Comparison of ENCODE assay signal across 16 mouse cellular contexts in genomic region chr1:108649588-108650378, GRCm38 (mm10).
DNase-seq lines count a peak whose midpoint lies in the region; ATAC-seq and TF ChIP-seq lines count a peak whose summit lies in the region.
"Had no signal": no experiment of that assay in that cellular context is flagged by ENCODE, and none has a peak within 500 bp of the region (broad histone marks: within the 10 kb centered on the region; RNA-seq: fewer than 3 reads in every experiment).

No protein-coding gene starts in this region.

- H3K9ac ChIP-seq in forebrain, embryonic 12.5 days, result no peak overlapping the region
- H3K9ac ChIP-seq in forebrain, postnatal 0 days, result no peak overlapping the region
- no peak overlapping the region for H3K9ac ChIP-seq in kidney, embryonic 16.5 days (replicated peaks; ENCODE audit: low read length)
- H3K9ac ChIP-seq: heart, embryonic 15.5 days; liver, embryonic 14.5 days had no signal

- H3K36me3 ChIP-seq in forebrain, embryonic 12.5 days (replicated peaks), result no peaks in the 10 kb centered on the region
- no peaks in the 10 kb centered on the region for H3K36me3 ChIP-seq in forebrain, embryonic 10.5 days (replicated peaks)
- no peaks in the 10 kb centered on the region for H3K36me3 ChIP-seq in forebrain, postnatal 0 days (ENCODE audit: insufficient read depth)
- H3K36me3 ChIP-seq in kidney, embryonic 16.5 days (ENCODE audit: insufficient read depth, low read length), result no peaks in the 10 kb centered on the region
- H3K36me3 ChIP-seq: heart, embryonic 15.5 days had no signal

- H3K27me3 ChIP-seq in forebrain, embryonic 12.5 days, result no peaks in the 10 kb centered on the region
- no peaks in the 10 kb centered on the region for H3K27me3 ChIP-seq in forebrain, embryonic 10.5 days (ENCODE audit: poor library complexity, severe bottlenecking)
- no peaks in the 10 kb centered on the region for H3K27me3 ChIP-seq in forebrain, postnatal 0 days (ENCODE audit: insufficient read depth, low read length)
- H3K27me3 ChIP-seq in kidney, embryonic 16.5 days (ENCODE audit: insufficient read depth, low read length), result no peaks in the 10 kb centered on the region
- H3K27me3 ChIP-seq: heart, embryonic 15.5 days had no signal

- H3K4me1 ChIP-seq in forebrain, embryonic 12.5 days, result no peaks in the 10 kb centered on the region
- H3K4me1 ChIP-seq in forebrain, embryonic 10.5 days, result no peaks in the 10 kb centered on the region
- H3K4me1 ChIP-seq in forebrain, postnatal 0 days (ENCODE audit: insufficient read depth), result no peaks in the 10 kb centered on the region
- H3K4me1 ChIP-seq in kidney, embryonic 16.5 days (ENCODE audit: insufficient read depth, low read length), result no peaks in the 10 kb centered on the region
- H3K4me1 ChIP-seq: heart, embryonic 15.5 days had no signal

- H3K27ac ChIP-seq in forebrain, embryonic 12.5 days, result no peak overlapping the region
- no peak overlapping the region for H3K27ac ChIP-seq in forebrain, embryonic 10.5 days
- no peak overlapping the region for H3K27ac ChIP-seq in forebrain, postnatal 0 days (ENCODE audit: low read depth, low read length)
- H3K27ac ChIP-seq in kidney, embryonic 16.5 days (ENCODE audit: low read length), result no peak overlapping the region
- H3K27ac ChIP-seq: heart, embryonic 15.5 days; left cerebral cortex, adult 2 months; liver, embryonic 14.5 days; macrophage had no signal

- H3K4me2 ChIP-seq in forebrain, embryonic 12.5 days, result no peak overlapping the region
- H3K4me2 ChIP-seq in forebrain, postnatal 0 days (ENCODE audit: low read depth), result no peak overlapping the region
- H3K4me2 ChIP-seq in kidney, embryonic 16.5 days (replicated peaks; ENCODE audit: low read depth, low read length), result no peak overlapping the region
- H3K4me2 ChIP-seq: heart, embryonic 15.5 days had no signal

- ATAC-seq in forebrain, embryonic 12.5 days (ENCODE audit: low FRiP score), result peak; percentile 57; the same call in 1 of the 2 replicates
- ATAC-seq in forebrain, postnatal 0 days, result peak; percentile 43
- no peak for ATAC-seq in erythroblast, adult 5-6 weeks (replicated peaks; ENCODE audit: low FRiP score, poor library complexity, severe bottlenecking)
- no peak for ATAC-seq in kidney, embryonic 16.5 days (ENCODE audit: low FRiP score, low TSS enrichment)
- ATAC-seq: activated CD4-positive, CD25-positive, alpha-beta regulatory T cell, adult 4 months had no signal

- H3K4me3 ChIP-seq in forebrain, embryonic 12.5 days (replicated peaks), result no peak overlapping the region
- H3K4me3 ChIP-seq in forebrain, embryonic 10.5 days, result no peak overlapping the region
- no peak overlapping the region for H3K4me3 ChIP-seq in forebrain, postnatal 0 days (ENCODE audit: low read depth, low read length)
- no peak overlapping the region for H3K4me3 ChIP-seq in kidney, embryonic 16.5 days (ENCODE audit: low read length)
- H3K4me3 ChIP-seq: heart, embryonic 15.5 days; left cerebral cortex, adult 2 months had no signal

- no peak for DNase-seq in forebrain, embryonic 10.5 days (ENCODE audit: extremely low spot score, low spot score)
- peak; percentile 12 to 15 for DNase-seq in cerebellum, adult 18-20 months
- peak; percentile 14 for DNase-seq in forebrain, postnatal 0 days
- peak; percentile 6 to 8 for DNase-seq in layer of hippocampus, postnatal 25 days (ENCODE audit: extremely low spot score in 1 of 2, low spot score in 1 of 2)
- no peak for DNase-seq in lung, postnatal 25 days (ENCODE audit: low spot score)
- DNase-seq: gastrocnemius, postnatal 10 days; kidney, adult 11 months; right cerebral cortex, postnatal 14 days had no signal

- 57% methylated on average over 6 of the region's 6 CpGs for WGBS in forebrain, embryonic 12.5 days
- WGBS in forebrain, embryonic 10.5 days, result 69% methylated on average over 6 of the region's 6 CpGs
- 44% methylated on average over 6 of the region's 6 CpGs for WGBS in forebrain, postnatal 0 days
- WGBS in kidney, embryonic 16.5 days, result 70% methylated on average over 6 of the region's 6 CpGs

- H3K9me3 ChIP-seq in forebrain, embryonic 12.5 days, result no peaks in the 10 kb centered on the region
- no peaks in the 10 kb centered on the region for H3K9me3 ChIP-seq in forebrain, embryonic 10.5 days
- H3K9me3 ChIP-seq in forebrain, postnatal 0 days (ENCODE audit: low read length), result no peaks in the 10 kb centered on the region
- H3K9me3 ChIP-seq in kidney, embryonic 16.5 days (ENCODE audit: low read length), result no peaks in the 10 kb centered on the region
- H3K9me3 ChIP-seq: heart, embryonic 15.5 days had no signal

- no peak for TF ChIP-seq CTCF in forebrain, postnatal 0 days (IDR thresholded peaks at IDR 0.05; ENCODE audit: low read depth)

Comparison
In these comparisons a context has a peak if more than half of its experiments do, and no peak if none do; other contexts are left out.
1. DNase-seq: peak in cerebellum, adult 18-20 months (2 of 2), forebrain, postnatal 0 days (single experiment) and layer of hippocampus, postnatal 25 days (2 of 2); none in forebrain, embryonic 10.5 days (single experiment) and lung, postnatal 25 days (single experiment).
2. ATAC-seq: peak in forebrain, embryonic 12.5 days (single experiment) and forebrain, postnatal 0 days (single experiment); none in erythroblast, adult 5-6 weeks (single experiment) and kidney, embryonic 16.5 days (single experiment).